Mouse (Mus musculus): ENCODE results near the gene Mfrp. TPM values are rescaled to one million over a fixed set of nuclear protein-coding genes. Genes with fewer than 3 reads are reported as not detected.
"Not testable (repeated sequence)": the region's sequence is repeated elsewhere in the genome, so short reads cannot be mapped to it uniquely, and the experiment has no call there.

The Mfrp gene
- polyA plus RNA-seq, 1 experiment from 2014 or later, result not detected

DNA sequence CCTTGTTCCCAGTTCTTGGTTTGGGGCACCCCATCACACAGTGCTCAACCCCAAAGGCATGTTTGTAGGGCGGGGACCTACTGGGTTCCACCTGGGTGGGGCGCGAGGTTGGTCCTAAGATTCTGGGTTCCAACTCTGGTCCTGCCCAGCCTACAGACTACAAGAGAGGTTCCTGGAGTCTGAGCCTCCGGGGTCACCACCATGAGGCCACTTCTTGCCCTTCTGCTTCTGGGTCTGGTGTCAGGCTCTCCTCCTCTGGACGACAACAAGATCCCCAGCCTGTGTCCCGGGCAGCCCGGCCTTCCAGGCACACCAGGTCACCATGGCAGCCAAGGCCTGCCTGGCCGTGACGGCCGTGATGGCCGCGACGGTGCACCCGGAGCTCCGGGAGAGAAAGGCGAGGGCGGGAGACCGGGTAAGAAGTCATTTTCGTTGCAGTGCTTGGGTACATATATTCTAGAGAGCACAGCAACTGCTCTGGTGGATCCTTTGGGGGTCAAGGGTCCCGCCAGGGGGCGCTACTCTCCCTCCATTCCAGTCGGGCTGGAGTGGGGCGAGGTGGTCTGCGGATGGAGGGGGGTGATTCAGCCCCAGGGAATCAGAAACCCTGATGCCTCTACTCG, 6.1 kb downstream of the Mfrp start:
- H3K36me3 ChIP-seq (ENCODE audit: control insufficient read depth, insufficient read depth, low read length), result no peaks in the 10 kb centered on the region; the same call in 1 of the 2 replicates
- H3K27ac ChIP-seq (ENCODE audit: low read depth, low read length), result peak overlapping the region; percentile 55
- WGBS, result 33% methylated on average over 25 of the region's 25 CpGs
- ATAC-seq (ENCODE audit: low read depth), result peak; percentile 13; the same call in 1 of the 2 replicates
- no peaks in the 10 kb centered on the region for H3K27me3 ChIP-seq (ENCODE audit: control insufficient read depth, insufficient read depth, low read length)
- peak overlapping the region; percentile 31 for H3K4me2 ChIP-seq (ENCODE audit: low read depth, low read length)
- H3K4me3 ChIP-seq (ENCODE audit: low read depth, low read length), result no peak overlapping the region; the same call in 1 of the 2 replicates
- 0 out of 2 replicates have a peak overlapping the region, but pooled peaks have one; percentile 7 for H3K9ac ChIP-seq (replicated peaks; ENCODE audit: low read depth, low read length)
- H3K4me1 ChIP-seq (ENCODE audit: control insufficient read depth, insufficient read depth, low read length), result peaks cover 36% of the 10 kb centered on the region
- no peaks in the 10 kb centered on the region for H3K9me3 ChIP-seq (ENCODE audit: control insufficient read depth, low read length)

GRCm38 (mm10) chr9:44108269-44109055, 6.9 kb downstream of the Mfrp start:
- Histone ChIP-seq H3K27ac (ENCODE audit: low read depth, low read length) (no peak overlapping the region), H3K4me3 (ENCODE audit: low read depth, low read length) (no peak overlapping the region), H3K9me3 (ENCODE audit: control insufficient read depth, low read length) (no peaks in the 10 kb centered on the region), H3K36me3 (ENCODE audit: control insufficient read depth, insufficient read depth, low read length) (no peaks in the 10 kb centered on the region; the same call in 1 of the 2 replicates), H3K4me2 (ENCODE audit: low read depth, low read length) (peak overlapping the region; percentile 14; the same call in 1 of the 2 replicates), H3K9ac (replicated peaks; ENCODE audit: low read depth, low read length) (no peak overlapping the region), H3K4me1 (ENCODE audit: control insufficient read depth, insufficient read depth, low read length) (peaks cover 36% of the 10 kb centered on the region), H3K27me3 (ENCODE audit: control insufficient read depth, insufficient read depth, low read length) (no peaks in the 10 kb centered on the region)
- WGBS, result 83% methylated on average over 31 of the region's 31 CpGs
- ATAC-seq (ENCODE audit: low read depth), result no peak

DNA sequence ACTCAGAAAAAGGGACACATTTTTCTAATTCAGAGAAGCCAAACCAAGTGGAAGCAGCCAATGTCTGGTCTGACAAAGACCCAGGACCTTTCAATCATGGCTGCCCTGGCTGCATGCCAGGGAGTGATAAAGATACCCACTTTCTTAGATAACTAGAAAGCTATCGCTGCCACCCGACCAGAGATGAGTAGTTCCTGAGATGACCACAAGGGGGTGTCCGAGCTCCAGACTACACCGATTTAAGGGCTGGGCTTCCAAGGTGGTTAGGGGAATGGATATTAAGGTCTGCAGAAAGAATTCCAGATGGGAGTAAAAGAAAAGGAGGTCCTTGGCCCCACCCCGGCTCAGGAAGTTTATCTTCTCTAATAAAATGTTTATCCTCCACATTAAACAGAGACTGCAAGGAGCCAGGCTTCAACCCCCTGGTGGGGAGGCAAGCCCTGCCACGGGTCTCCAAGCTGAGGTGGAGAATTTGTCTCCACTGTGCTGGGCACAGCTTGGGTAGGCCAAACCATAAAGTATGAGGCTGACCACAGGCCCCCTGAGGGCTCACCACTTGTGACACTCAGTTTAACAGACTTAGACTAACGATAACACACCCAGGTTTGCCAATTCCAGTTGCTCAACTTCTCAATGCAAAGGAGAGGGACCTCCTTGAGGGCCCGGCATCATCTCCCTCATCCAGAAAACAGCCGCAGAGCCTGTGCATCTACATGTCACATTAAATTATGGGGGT, 8.0 kb downstream of the Mfrp start:
- no peak for ATAC-seq (ENCODE audit: low read depth)
- Histone ChIP-seq H3K27me3 (ENCODE audit: control insufficient read depth, insufficient read depth, low read length) (no peaks in the 10 kb centered on the region), H3K4me3 (ENCODE audit: low read depth, low read length) (no peak overlapping the region), H3K27ac (ENCODE audit: low read depth, low read length) (no peak overlapping the region), H3K4me1 (ENCODE audit: control insufficient read depth, insufficient read depth, low read length) (peaks cover 36% of the 10 kb centered on the region), H3K36me3 (ENCODE audit: control insufficient read depth, insufficient read depth, low read length) (no peaks in the 10 kb centered on the region; the same call in 1 of the 2 replicates), H3K9me3 (ENCODE audit: control insufficient read depth, low read length) (no peaks in the 10 kb centered on the region), H3K4me2 (ENCODE audit: low read depth, low read length) (peak overlapping the region; percentile 14; the same call in 1 of the 2 replicates), H3K9ac (replicated peaks; ENCODE audit: low read depth, low read length) (no peak overlapping the region)
- 28% methylated on average over 9 of the region's 9 CpGs for WGBS

DNA sequence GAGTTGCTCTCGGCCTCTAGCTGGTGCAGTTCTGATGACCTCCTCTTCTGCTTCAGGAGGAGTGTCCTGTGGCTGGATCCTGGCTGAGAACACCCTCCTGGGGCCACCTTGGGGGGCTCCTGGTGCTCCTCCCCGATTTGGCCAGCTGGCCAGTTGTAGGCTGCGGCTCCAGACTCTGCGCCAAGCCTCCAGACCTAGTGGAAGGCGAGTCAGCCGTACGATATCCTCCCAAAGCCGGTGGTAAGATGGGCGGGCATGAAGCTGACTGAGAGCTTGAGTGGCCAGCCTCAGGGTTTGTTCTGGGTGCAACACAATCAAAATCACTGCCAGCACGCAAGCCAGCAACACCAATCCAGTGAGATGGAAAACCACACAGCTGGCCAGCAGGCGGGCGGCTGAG, 10.4 kb downstream of the Mfrp start:
- not testable (repeated sequence) for H3K4me2 ChIP-seq (ENCODE audit: low read depth, low read length); ATAC-seq (ENCODE audit: low read depth); H3K27ac ChIP-seq (ENCODE audit: low read depth, low read length); H3K27me3 ChIP-seq (ENCODE audit: control insufficient read depth, insufficient read depth, low read length); H3K9ac ChIP-seq (replicated peaks; ENCODE audit: low read depth, low read length); H3K4me3 ChIP-seq (ENCODE audit: low read depth, low read length); H3K9me3 ChIP-seq (ENCODE audit: control insufficient read depth, low read length); H3K36me3 ChIP-seq (ENCODE audit: control insufficient read depth, insufficient read depth, low read length)
- H3K4me1 ChIP-seq (ENCODE audit: control insufficient read depth, insufficient read depth, low read length), result peaks cover 36% of the 10 kb centered on the region
- WGBS, result 69% methylated on average over 9 of the region's 12 CpGs

GRCm38 (mm10) chr9:44113105-44113789, 11.7 kb downstream of the Mfrp start, which contains the start of the genes Gm49380 and Rnf26:
TSS of gene Gm49380 (minus strand) at chr9:44113500.
TSS of gene Rnf26 (minus strand) at chr9:44113517.
- under 1% methylated on average over 50 of the region's 51 CpGs for WGBS
- peak; percentile 96 for ATAC-seq (ENCODE audit: low read depth)
- H3K27ac ChIP-seq (ENCODE audit: low read depth, low read length), result 0 out of 2 replicates have a peak within 1 kb of the TSS, but pooled peaks have one; percentile 16

GRCm38 (mm10) chr9:44114453-44114852, 12.9 kb downstream of the Mfrp start:
- no peaks in the 10 kb centered on the region for H3K27me3 ChIP-seq (ENCODE audit: control insufficient read depth, insufficient read depth, low read length)
- no peak overlapping the region for H3K9ac ChIP-seq (replicated peaks; ENCODE audit: low read depth, low read length)
- ATAC-seq (ENCODE audit: low read depth), result no peak
- H3K27ac ChIP-seq (ENCODE audit: low read depth, low read length), result no peak overlapping the region
- no peak overlapping the region for H3K4me3 ChIP-seq (ENCODE audit: low read depth, low read length)
- WGBS, result 88% methylated on average over 2 of the region's 2 CpGs
- no peaks in the 10 kb centered on the region for H3K9me3 ChIP-seq (ENCODE audit: control insufficient read depth, low read length)
- H3K36me3 ChIP-seq (ENCODE audit: control insufficient read depth, insufficient read depth, low read length), result no peaks in the 10 kb centered on the region
- no peak overlapping the region for H3K4me2 ChIP-seq (ENCODE audit: low read depth, low read length)
- peaks cover 12% of the 10 kb centered on the region; the same call in 1 of the 2 replicates for H3K4me1 ChIP-seq (ENCODE audit: control insufficient read depth, insufficient read depth, low read length)

More at GRCm38 (mm10) chr9:44113105-44113789, 11.7 kb downstream of the Mfrp start, which contains the start of the genes Gm49380 and Rnf26:
- H3K9me3 ChIP-seq (ENCODE audit: control insufficient read depth, low read length), result no peaks in the 10 kb centered on the region
- H3K36me3 ChIP-seq (ENCODE audit: control insufficient read depth, insufficient read depth, low read length), result no peaks in the 10 kb centered on the region; the same call in 1 of the 2 replicates
- H3K27me3 ChIP-seq (ENCODE audit: control insufficient read depth, insufficient read depth, low read length), result no peaks in the 10 kb centered on the region
- peak within 1 kb of the TSS; percentile 72 for H3K9ac ChIP-seq (replicated peaks; ENCODE audit: low read depth, low read length)
- peak within 1 kb of the TSS; percentile 41 for H3K4me2 ChIP-seq (ENCODE audit: low read depth, low read length)
- peak within 1 kb of the TSS; percentile 71 for H3K4me3 ChIP-seq (ENCODE audit: low read depth, low read length)
- H3K4me1 ChIP-seq (ENCODE audit: control insufficient read depth, insufficient read depth, low read length), result peaks cover 24% of the 10 kb centered on the region

GRCm38 (mm10) chr9:44115599-44115998, 14.1 kb downstream of the Mfrp start:
- Histone ChIP-seq H3K36me3 (ENCODE audit: control insufficient read depth, insufficient read depth, low read length) (no peaks in the 10 kb centered on the region), H3K9me3 (ENCODE audit: control insufficient read depth, low read length) (no peaks in the 10 kb centered on the region), H3K4me1 (ENCODE audit: control insufficient read depth, insufficient read depth, low read length) (peaks cover under 1% of the 10 kb centered on the region; the same call in 1 of the 2 replicates), H3K27me3 (ENCODE audit: control insufficient read depth, insufficient read depth, low read length) (no peaks in the 10 kb centered on the region), H3K27ac (ENCODE audit: low read depth, low read length) (no peak overlapping the region), H3K9ac (replicated peaks; ENCODE audit: low read depth, low read length) (no peak overlapping the region), H3K4me2 (ENCODE audit: low read depth, low read length) (no peak overlapping the region), H3K4me3 (ENCODE audit: low read depth, low read length) (no peak overlapping the region)
- ATAC-seq (ENCODE audit: low read depth), result no peak
- 91% methylated on average over 9 of the region's 9 CpGs for WGBS

DNA sequence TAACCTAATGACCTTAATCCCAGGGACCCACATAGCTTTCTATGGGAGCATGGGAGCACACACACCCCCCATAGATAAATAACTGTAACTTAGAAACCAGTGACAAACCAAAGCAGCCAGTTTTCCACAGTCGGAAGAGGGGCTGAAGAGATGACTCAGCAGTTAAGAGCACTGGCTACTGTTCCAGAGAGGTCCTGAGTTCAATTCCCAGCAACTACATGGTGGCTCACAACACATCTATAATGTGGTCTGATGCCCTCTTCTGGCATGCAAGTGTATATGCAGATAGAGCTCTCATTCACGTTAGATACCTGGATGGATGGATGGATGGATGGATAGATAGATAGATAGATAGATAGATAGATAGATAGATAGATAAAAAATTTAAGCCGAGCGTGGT, 14.7 kb downstream of the Mfrp start:
- Histone ChIP-seq H3K9ac (replicated peaks; ENCODE audit: low read depth, low read length) (no peak overlapping the region), H3K4me2 (ENCODE audit: low read depth, low read length) (no peak overlapping the region), H3K4me1 (ENCODE audit: control insufficient read depth, insufficient read depth, low read length) (no peaks in the 10 kb centered on the region), H3K27me3 (ENCODE audit: control insufficient read depth, insufficient read depth, low read length) (no peaks in the 10 kb centered on the region), H3K4me3 (ENCODE audit: low read depth, low read length) (no peak overlapping the region), H3K36me3 (ENCODE audit: control insufficient read depth, insufficient read depth, low read length) (no peaks in the 10 kb centered on the region), H3K27ac (ENCODE audit: low read depth, low read length) (no peak overlapping the region), H3K9me3 (ENCODE audit: control insufficient read depth, low read length) (no peaks in the 10 kb centered on the region)
- 94% methylated on average over 4 of the region's 4 CpGs for WGBS
- no peak for ATAC-seq (ENCODE audit: low read depth)
